Mouse (Mus musculus) fat pad, adult 2 months (tissue): Measurements from ENCODE around the gene Slc16a4.
"Not testable (repeated sequence)": the region's sequence is repeated elsewhere in the genome, so short reads cannot be mapped to it uniquely, and the experiment has no call there.

Source experiments
- DNase-seq: peaks from one replicate; pipeline ENCODE4 v3.0.0-alpha.2; 2011; ENCODE audit warnings: low read depth, low spot score; ENCODE audit errors: extremely low read depth

Slc16a4 gene

GRCm38 (mm10) chr3:107295672-107296360 is 4.8 kb downstream of the Slc16a4 start:
- no peak for DNase-seq

GRCm38 (mm10) chr3:107296917-107297316 is 5.9 kb downstream of the Slc16a4 start:
- DNase-seq, result not testable (repeated sequence)

GRCm38 (mm10) chr3:107317338-107317737 is 26.3 kb downstream of the Slc16a4 start:
- no peak for DNase-seq

- no peak for DNase-seq
These were observed 30.1 kb downstream of the Slc16a4 start for GRCm38 (mm10) chr3:107321141-107321540.

GRCm38 (mm10) chr3:107321776-107322175 is 30.7 kb downstream of the Slc16a4 start:
- DNase-seq, result no peak

GRCm38 (mm10) chr3:107326442-107326841 is 35.4 kb downstream of the Slc16a4 start:
- no peak for DNase-seq

- no peak for DNase-seq
These were observed 39.7 kb downstream of the Slc16a4 start for GRCm38 (mm10) chr3:107330503-107331424.

- DNase-seq, result no peak
These were observed 40.7 kb downstream of the Slc16a4 start for GRCm38 (mm10) chr3:107331746-107332126.

GRCm38 (mm10) chr3:107332127-107332959 is 41.3 kb downstream of the Slc16a4 start:
- DNase-seq, result no peak

- peak; percentile 98 for DNase-seq
These were observed 41.9 kb downstream of the Slc16a4 start for GRCm38 (mm10) chr3:107332960-107333380.

- peak; percentile 98 for DNase-seq
These were observed 42.6 kb downstream of the Slc16a4 start, which contains the start of gene Rbm15 for GRCm38 (mm10) chr3:107333381-107334201. Gene Rbm15 (minus strand): TSS chr3:107333673.

- no peak for DNase-seq
These were observed 43.3 kb downstream of the Slc16a4 start for GRCm38 (mm10) chr3:107334202-107334934.

GRCm38 (mm10) chr3:107343971-107344370 is 52.9 kb downstream of the Slc16a4 start:
- DNase-seq, result no peak

- no peak for DNase-seq
These were observed 54.1 kb downstream of the Slc16a4 start for GRCm38 (mm10) chr3:107345033-107345725.

GRCm38 (mm10) chr3:107349006-107349405 is 58.0 kb downstream of the Slc16a4 start:
- no peak for DNase-seq

GRCm38 (mm10) chr3:107351706-107352105 is 60.7 kb downstream of the Slc16a4 start:
- DNase-seq, result no peak

GRCm38 (mm10) chr3:107355618-107356260 is 64.7 kb downstream of the Slc16a4 start:
- no peak for DNase-seq

- no peak for DNase-seq
These were observed 66.0 kb downstream of the Slc16a4 start for GRCm38 (mm10) chr3:107356964-107357441.
